Mouse (Mus musculus): ENCODE data around the gene Cpz.

DNA sequence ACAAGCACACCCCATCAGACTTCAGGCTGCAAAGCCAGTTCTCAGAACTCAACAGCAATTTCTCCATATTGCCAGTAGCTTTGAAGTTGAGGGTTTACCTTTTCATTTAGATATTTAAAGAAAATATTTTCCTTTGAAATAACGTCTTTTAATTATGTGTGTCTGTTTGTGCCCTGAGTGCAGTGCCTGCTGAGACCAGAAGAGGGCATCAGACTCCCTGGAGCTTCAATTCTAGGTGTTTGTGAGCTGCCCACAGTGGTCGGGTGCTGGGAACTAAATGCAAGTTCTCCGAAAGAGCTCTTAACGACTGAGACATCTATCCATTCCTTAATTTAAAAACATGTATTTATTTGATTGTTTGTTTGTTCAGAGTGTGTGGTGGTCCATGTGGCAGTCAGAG is 65.7 kb downstream of the Cpz start:
- peak; percentile 63 for TF ChIP-seq CTCF (IDR thresholded peaks at IDR 0.05; ENCODE audit: low read depth, low read length)
- TF ChIP-seq POLR2A (IDR thresholded peaks at IDR 0.05; ENCODE audit: insufficient read depth, low read length): no peak
- no peak for TF ChIP-seq EP300 (IDR thresholded peaks at IDR 0.05; ENCODE audit: insufficient read depth, low read depth, low read length)
